Mouse (Mus musculus) stomach, embryonic 15.5 days (tissue): ENCODE results near the gene Rhbdd2. TPM values are rescaled to one million over a fixed set of nuclear protein-coding genes. Genes with fewer than 3 reads are reported as not detected.
A peak's percentile ranks its signal among the peaks of the same experiment; 100 is the strongest.
"Not testable (repeated sequence)": the region's sequence is repeated elsewhere in the genome, so short reads cannot be mapped to it uniquely, and the experiment has no call there.

Experiments
- ATAC-seq: fragments of 200-750 bp; cut with Nextera tagmentation; 2 replicates; pipeline ENCODE4 v1.8.0; 2017; ENCODE audit warnings: low read depth, moderate number of reproducible peaks, moderate TSS enrichment; ENCODE audit not compliant: insufficient read depth, low FRiP score
- H3K27ac ChIP-seq: fragments of 300-500 bp; sonication (generic); 2 replicates; pipeline ENCODE4 v1.5.1; 2015; ENCODE audit warnings: mild to moderate bottlenecking, inconsistent platforms
- H3K27me3 ChIP-seq: fragments of 300-500 bp; sonication (generic); replicated peaks from 2 replicates; pipeline ENCODE4 v1.6.1; 2015; ENCODE audit warnings: inconsistent platforms
- H3K36me3 ChIP-seq: fragments of 300-500 bp; sonication (generic); 2 replicates; pipeline ENCODE4 v1.6.1; 2015; ENCODE audit warnings: inconsistent platforms
- H3K4me1 ChIP-seq: fragments of 300-500 bp; sonication (generic); 2 replicates; pipeline ENCODE4 v1.6.1; 2015; ENCODE audit warnings: inconsistent platforms
- H3K4me2 ChIP-seq: fragments of 300-500 bp; sonication (generic); 2 replicates; pipeline ENCODE4 v1.6.1; 2015; ENCODE audit warnings: mild to moderate bottlenecking, inconsistent platforms
- H3K4me3 ChIP-seq: fragments of 300-500 bp; sonication (generic); replicated peaks from 2 replicates; pipeline ENCODE4 v1.5.1; 2015; ENCODE audit warnings: inconsistent platforms
- H3K9ac ChIP-seq: fragments of 300-500 bp; sonication (generic); 2 replicates; pipeline ENCODE4 v1.6.1; 2015; ENCODE audit warnings: inconsistent platforms
- H3K9me3 ChIP-seq: fragments of 300-500 bp; sonication (generic); 2 replicates; pipeline ENCODE4 v1.6.1; 2016; ENCODE audit warnings: inconsistent platforms
- WGBS: fragments of 180-500 bp; shearing (Covaris S2); methylation state at CpG from one replicate; pipeline ENCODE4 v1.1.7; 2015; 5-methylcytosine and 5-hydroxymethylcytosine counted together
- polyA plus RNA-seq: library from polyadenylated mRNA; unstranded; fragments of >200 nt; fragmentation: Nextera tagmentation; extraction: Ambion mirVana; gene quantifications from 2 replicates; pipeline ENCODE4 v1.2.1, GENCODE M21; 2015

Rhbdd2 gene
- 38.5 and 39.7 TPM in 2 replicates for polyA plus RNA-seq

- Histone ChIP-seq H3K4me3 (peak within 1 kb of the TSS; percentile 91), H3K9me3 (no peaks in the 10 kb centered on the region), H3K27me3 (no peaks in the 10 kb centered on the region), H3K4me1 (peaks cover 5% of the 10 kb centered on the region; the same call in 1 of the 2 replicates), H3K36me3 (0 out of 2 replicates have a peak, but pooled peaks cover 5% of the 10 kb centered on the region), H3K27ac (peak within 1 kb of the TSS; percentile 81), H3K9ac (peak within 1 kb of the TSS; percentile 85), H3K4me2 (peak within 1 kb of the TSS; percentile 66)
- peak; percentile 99 for ATAC-seq
- 10% methylated on average over 30 of the region's 30 CpGs for WGBS
Observed at GRCm38 (mm10) chr5:135632117-135632796, at the start of gene Rhbdd2. TSS of gene Rhbdd2 (plus strand) at chr5:135632618.

DNA sequence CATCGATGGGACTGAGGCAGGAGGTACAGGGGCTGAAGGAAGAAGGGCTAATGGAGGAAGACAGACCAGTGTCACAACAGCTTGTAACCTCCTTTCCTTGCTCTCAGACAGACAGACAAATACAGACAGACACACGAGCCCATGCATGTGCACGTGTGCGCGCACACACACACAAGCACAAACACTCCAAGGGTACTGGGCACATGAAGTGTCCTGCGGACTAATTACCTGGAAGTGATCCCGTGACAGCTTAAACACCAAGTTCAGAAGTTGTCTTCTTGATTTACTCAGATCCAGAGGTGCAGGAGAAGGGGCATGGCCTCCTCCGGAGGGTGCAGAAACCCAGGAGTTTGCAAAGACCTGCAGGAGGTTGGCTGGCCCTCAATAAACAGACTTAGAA lies 46.7 kb upstream of the Rhbdd2 start:
- H3K27me3 ChIP-seq, result no peaks in the 10 kb centered on the region
- ATAC-seq, result no peak
- no peak overlapping the region for H3K4me3 ChIP-seq
- WGBS, result 85% methylated on average over 8 of the region's 8 CpGs
- no peaks in the 10 kb centered on the region for H3K4me1 ChIP-seq
- H3K9ac ChIP-seq, result no peak overlapping the region
- H3K27ac ChIP-seq, result no peak overlapping the region
- no peaks in the 10 kb centered on the region for H3K9me3 ChIP-seq
- H3K4me2 ChIP-seq, result no peak overlapping the region
- no peaks in the 10 kb centered on the region for H3K36me3 ChIP-seq

- no peak overlapping the region for H3K4me2 ChIP-seq
- H3K9ac ChIP-seq, result no peak overlapping the region
- H3K9me3 ChIP-seq, result no peaks in the 10 kb centered on the region
- WGBS, result 77% methylated on average over 4 of the region's 4 CpGs
- H3K4me3 ChIP-seq, result no peak overlapping the region
- no peaks in the 10 kb centered on the region for H3K36me3 ChIP-seq
- H3K27ac ChIP-seq, result no peak overlapping the region
- H3K4me1 ChIP-seq, result no peaks in the 10 kb centered on the region
- no peak for ATAC-seq
- H3K27me3 ChIP-seq, result no peaks in the 10 kb centered on the region
Observed at GRCm38 (mm10) chr5:135587764-135588163, 44.7 kb upstream of the Rhbdd2 start.

GRCm38 (mm10) chr5:135589996-135590784 lies 42.2 kb upstream of the Rhbdd2 start:
- no peaks in the 10 kb centered on the region for H3K4me1 ChIP-seq
- no peak overlapping the region for H3K9ac ChIP-seq
- no peaks in the 10 kb centered on the region for H3K27me3 ChIP-seq
- H3K9me3 ChIP-seq, result no peaks in the 10 kb centered on the region
- no peak overlapping the region for H3K27ac ChIP-seq
- WGBS, result 79% methylated on average over 12 of the region's 12 CpGs
- no peaks in the 10 kb centered on the region for H3K36me3 ChIP-seq
- H3K4me2 ChIP-seq, result no peak overlapping the region
- ATAC-seq, result no peak
- H3K4me3 ChIP-seq, result no peak overlapping the region

GRCm38 (mm10) chr5:135604643-135605042 lies 27.8 kb upstream of the Rhbdd2 start:
- not testable (repeated sequence) for ATAC-seq, H3K4me2 ChIP-seq, H3K27me3 ChIP-seq, H3K9ac ChIP-seq, H3K4me1 ChIP-seq, H3K27ac ChIP-seq, H3K36me3 ChIP-seq, H3K4me3 ChIP-seq, H3K9me3 ChIP-seq
- WGBS, result no CpG with 5 or more reads among the region's 1 CpGs

DNA sequence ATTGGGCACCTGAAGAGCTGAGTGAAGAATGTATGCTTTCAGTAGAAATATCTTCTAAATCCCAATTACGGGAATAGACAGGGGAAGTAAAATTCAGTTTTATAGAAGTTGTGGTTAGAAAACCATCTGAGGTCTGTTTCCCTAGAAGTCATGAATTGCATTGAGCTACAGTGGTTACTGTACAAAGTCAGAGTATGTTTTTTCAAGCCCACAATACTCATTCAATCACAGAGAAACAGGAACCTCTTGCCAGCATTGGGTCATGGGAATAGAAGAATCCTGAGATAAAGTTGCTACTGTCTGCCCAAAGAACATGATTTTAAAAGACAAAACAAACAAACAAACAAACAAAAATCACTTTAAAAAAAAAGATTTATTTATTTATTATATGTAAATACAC lies 25.7 kb upstream of the Rhbdd2 start:
- not testable (repeated sequence) for H3K4me2 ChIP-seq, ATAC-seq, H3K27ac ChIP-seq, H3K9me3 ChIP-seq, H3K4me1 ChIP-seq, H3K27me3 ChIP-seq, H3K4me3 ChIP-seq, H3K36me3 ChIP-seq, H3K9ac ChIP-seq
- no CpG with 5 or more reads among the region's 1 CpGs for WGBS

DNA sequence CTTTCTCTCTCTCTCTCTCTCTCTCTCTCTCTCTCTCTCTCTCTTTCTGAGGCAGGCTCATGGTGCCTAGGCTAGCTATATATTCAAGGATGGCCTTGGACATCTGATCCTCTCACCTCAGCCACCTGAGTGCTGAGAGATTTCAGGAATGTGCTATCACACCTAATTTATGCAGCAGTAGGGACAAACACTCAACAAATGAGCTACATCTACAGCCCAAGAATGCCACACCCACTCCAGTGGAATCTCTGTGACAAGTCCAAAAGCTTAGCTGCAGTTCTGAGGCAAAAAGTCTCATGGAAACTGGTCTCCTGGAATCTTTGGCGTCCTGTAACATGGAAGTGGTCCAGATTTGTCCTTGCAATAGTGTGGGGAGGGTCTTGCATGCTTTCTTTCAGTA lies 24.8 kb upstream of the Rhbdd2 start:
- H3K4me2 ChIP-seq, result no peak overlapping the region
- H3K36me3 ChIP-seq, result no peaks in the 10 kb centered on the region
- no peak overlapping the region for H3K27ac ChIP-seq
- no peaks in the 10 kb centered on the region for H3K4me1 ChIP-seq
- H3K4me3 ChIP-seq, result no peak overlapping the region
- WGBS, result 31% methylated on average over 1 of the region's 1 CpGs
- H3K9me3 ChIP-seq, result no peaks in the 10 kb centered on the region
- no peaks in the 10 kb centered on the region for H3K27me3 ChIP-seq
- H3K9ac ChIP-seq, result no peak overlapping the region
- no peak for ATAC-seq

- no peak for ATAC-seq
- no peak overlapping the region for H3K4me2 ChIP-seq
- no peak overlapping the region for H3K4me3 ChIP-seq
- no peaks in the 10 kb centered on the region for H3K27me3 ChIP-seq
- no peaks in the 10 kb centered on the region for H3K4me1 ChIP-seq
- H3K36me3 ChIP-seq, result no peaks in the 10 kb centered on the region
- no peak overlapping the region for H3K9ac ChIP-seq
- 66% methylated on average over 4 of the region's 4 CpGs for WGBS
- no peak overlapping the region for H3K27ac ChIP-seq
- no peaks in the 10 kb centered on the region for H3K9me3 ChIP-seq
Observed at GRCm38 (mm10) chr5:135609794-135610193, 22.6 kb upstream of the Rhbdd2 start.

- not testable (repeated sequence) for H3K4me3 ChIP-seq, H3K27me3 ChIP-seq, H3K27ac ChIP-seq, H3K36me3 ChIP-seq, H3K4me1 ChIP-seq, H3K4me2 ChIP-seq, H3K9me3 ChIP-seq, ATAC-seq, H3K9ac ChIP-seq
- 90% methylated on average over 10 of the region's 10 CpGs for WGBS
Observed at GRCm38 (mm10) chr5:135619741-135620140, 12.7 kb upstream of the Rhbdd2 start.

GRCm38 (mm10) chr5:135620526-135620925 lies 11.9 kb upstream of the Rhbdd2 start:
- H3K4me2 ChIP-seq, result no peak overlapping the region
- no peaks in the 10 kb centered on the region for H3K36me3 ChIP-seq
- no peaks in the 10 kb centered on the region for H3K27me3 ChIP-seq
- no peaks in the 10 kb centered on the region for H3K9me3 ChIP-seq
- no peak overlapping the region for H3K9ac ChIP-seq
- WGBS, result 85% methylated on average over 9 of the region's 9 CpGs
- H3K27ac ChIP-seq, result no peak overlapping the region
- H3K4me3 ChIP-seq, result no peak overlapping the region
- ATAC-seq, result no peak
- H3K4me1 ChIP-seq, result no peaks in the 10 kb centered on the region

DNA sequence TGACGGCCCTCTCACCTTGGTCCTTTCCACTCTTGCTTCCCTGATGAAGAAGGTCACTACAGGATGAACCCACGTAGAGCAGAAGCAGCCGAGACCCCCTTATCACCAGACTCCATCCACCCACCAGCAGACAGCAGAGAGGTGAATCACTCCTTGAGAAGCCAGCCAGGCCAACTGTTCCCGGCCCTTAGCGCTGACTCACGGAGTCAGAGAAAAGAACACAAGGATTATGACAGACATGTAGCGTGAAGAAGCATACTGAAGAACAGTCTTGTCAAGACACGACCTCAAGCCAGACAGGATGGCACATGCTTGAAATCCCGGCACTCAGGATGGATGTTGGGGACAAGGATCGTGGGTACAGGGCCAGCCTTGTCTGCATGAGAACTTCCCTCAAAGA lies 10.7 kb upstream of the Rhbdd2 start:
- H3K9me3 ChIP-seq, result no peaks in the 10 kb centered on the region
- H3K4me1 ChIP-seq, result no peaks in the 10 kb centered on the region
- ATAC-seq, result no peak
- no peak overlapping the region for H3K4me2 ChIP-seq
- no peak overlapping the region for H3K27ac ChIP-seq
- no peak overlapping the region for H3K4me3 ChIP-seq
- H3K36me3 ChIP-seq, result no peaks in the 10 kb centered on the region
- no peak overlapping the region for H3K9ac ChIP-seq
- WGBS, result 74% methylated on average over 10 of the region's 10 CpGs
- H3K27me3 ChIP-seq, result no peaks in the 10 kb centered on the region

DNA sequence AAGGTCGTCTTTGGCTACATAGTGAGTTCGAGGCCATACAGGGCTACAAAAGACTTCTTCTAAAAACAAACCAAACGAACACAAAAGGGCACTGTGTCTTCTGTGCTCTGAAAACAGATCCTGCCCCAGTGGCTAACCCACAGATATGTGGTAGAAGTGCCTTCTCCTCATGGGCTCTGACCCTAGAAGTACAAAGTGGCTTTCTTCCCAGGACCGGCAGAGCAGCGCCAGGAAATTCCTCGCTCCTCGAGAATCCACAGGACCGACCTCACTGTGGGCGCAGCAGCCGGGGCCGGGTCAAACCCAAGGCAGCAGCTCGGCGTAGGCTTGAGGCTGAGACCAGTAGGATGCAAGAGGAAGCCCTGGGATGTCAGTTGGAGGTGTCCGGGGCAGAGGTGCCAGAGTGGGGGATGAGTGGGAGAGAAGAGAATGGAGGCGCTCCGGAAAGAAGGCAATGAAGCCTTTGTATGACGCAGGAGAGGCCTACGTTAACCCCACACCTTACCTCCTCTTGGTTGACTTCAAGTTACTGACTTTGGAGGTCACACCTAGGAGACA lies 9.3 kb upstream of the Rhbdd2 start:
- Histone ChIP-seq H3K9ac (no peak overlapping the region), H3K4me2 (no peak overlapping the region), H3K27ac (no peak overlapping the region), H3K4me1 (no peaks in the 10 kb centered on the region), H3K36me3 (no peaks in the 10 kb centered on the region), H3K9me3 (no peaks in the 10 kb centered on the region), H3K4me3 (no peak overlapping the region), H3K27me3 (no peaks in the 10 kb centered on the region)
- ATAC-seq, result no peak
- 78% methylated on average over 18 of the region's 18 CpGs for WGBS
